Mouse (Mus musculus): Measurements from ENCODE around the gene Atf1. TPM values are rescaled to one million over a fixed set of nuclear protein-coding genes. Genes with fewer than 3 reads are reported as not detected.
"Not testable (repeated sequence)": the region's sequence is repeated elsewhere in the genome, so short reads cannot be mapped to it uniquely, and the experiment has no call there.

Atf1 gene
- total RNA-seq, 2 experiments from 2014 or later: 19.9 to 27.8 TPM

DNA sequence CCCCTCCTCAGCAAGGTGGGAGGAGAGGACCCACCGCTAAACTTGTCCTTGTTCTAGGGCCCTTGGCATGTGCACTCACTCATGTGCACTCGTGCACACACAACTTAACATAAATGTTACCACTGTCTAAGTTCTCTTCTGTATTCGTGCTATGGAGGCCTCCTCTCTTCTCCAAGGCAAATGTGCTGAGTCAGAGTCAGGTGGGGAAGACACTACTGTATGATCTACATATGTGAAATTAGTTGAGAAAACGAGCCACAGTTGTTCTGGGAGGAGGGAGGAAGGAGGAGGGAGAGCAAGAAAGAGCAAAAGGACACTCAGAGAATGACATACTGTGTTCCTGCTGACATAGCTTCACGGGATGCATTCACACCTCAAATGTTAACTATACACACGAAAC lies 72.9 kb downstream of the Atf1 start:
- no peak for DNase-seq (ENCODE audit: extremely low spot score in 1 of 2, low spot score in 2 of 2)
- no peak overlapping the region for H3K27ac ChIP-seq
- H3K4me3 ChIP-seq: no peak overlapping the region
- no peak for TF ChIP-seq CTCF (IDR thresholded peaks at IDR 0.05)
- intact Hi-C loops (cut with DNase I): loop anchor here (5.0 kb wide), 2 partner anchors 63 to 317 kb away; partner anchors contain the start of gene Dazap2

DNA sequence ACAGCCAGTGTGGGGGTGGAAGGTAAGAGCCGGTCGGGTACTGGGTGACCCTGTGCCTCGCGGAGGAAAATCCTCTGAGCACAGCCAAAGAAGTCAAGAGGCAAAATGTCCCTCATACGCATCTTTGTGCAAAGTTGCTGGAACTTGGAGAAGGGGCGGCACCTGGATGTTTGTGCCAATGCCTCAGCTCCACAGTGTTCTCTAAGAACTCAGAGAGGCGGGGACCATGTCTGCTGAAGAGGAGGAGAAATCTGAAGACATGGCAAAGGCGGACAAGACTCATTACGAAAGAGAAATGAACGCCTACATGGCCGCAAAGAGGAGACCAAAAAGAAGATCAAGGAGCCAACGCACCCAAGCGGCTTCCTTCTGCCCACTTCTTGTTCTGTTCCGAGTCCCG lies 73.9 kb downstream of the Atf1 start:
- H3K4me3 ChIP-seq: no peak overlapping the region
- no peak overlapping the region for H3K27ac ChIP-seq
- intact Hi-C loops (cut with DNase I): loop anchor here (5.0 kb wide), 2 partner anchors 64 to 316 kb away; partner anchors contain the start of gene Dazap2
- no peak for DNase-seq (ENCODE audit: extremely low spot score in 1 of 2, low spot score in 2 of 2)
- no peak for TF ChIP-seq CTCF (IDR thresholded peaks at IDR 0.05)

DNA sequence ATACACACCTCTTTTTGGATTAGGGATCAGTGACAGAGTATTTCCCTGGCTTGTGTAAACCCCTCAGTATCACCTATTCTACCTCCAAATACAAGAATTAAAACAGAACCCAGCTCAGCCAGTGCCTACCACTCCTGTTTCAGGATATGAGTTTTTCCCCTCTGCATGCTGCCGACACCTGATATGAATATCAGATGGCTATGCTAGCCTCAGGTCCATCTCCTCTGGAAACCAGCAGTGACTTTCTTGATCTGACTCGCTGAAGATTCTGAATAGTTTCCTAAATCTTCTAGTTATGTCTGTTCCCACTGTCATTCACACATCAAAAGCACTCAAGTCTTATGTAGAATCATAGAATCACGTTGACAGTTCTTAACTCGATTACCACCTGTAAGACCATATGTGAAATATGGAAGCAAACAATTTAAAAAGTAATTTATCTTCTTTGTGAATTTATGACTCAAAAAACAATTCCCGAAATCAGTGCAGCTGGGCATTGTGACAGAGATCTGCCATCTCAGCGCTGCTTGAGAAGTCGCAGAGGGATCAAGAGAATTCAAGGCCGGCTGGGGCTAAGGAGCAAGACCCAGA lies 75.9 kb downstream of the Atf1 start:
- peak overlapping the region; percentile 56 for H3K4me3 ChIP-seq
- intact Hi-C loops (cut with DNase I): loop anchor here (5.0 kb wide), 2 partner anchors 66 to 314 kb away; partner anchors contain the start of gene Dazap2
- no peak for TF ChIP-seq CTCF (IDR thresholded peaks at IDR 0.05)
- H3K27ac ChIP-seq: peak overlapping the region; percentile 98
- DNase-seq (ENCODE audit: extremely low spot score in 1 of 2, low spot score in 2 of 2): no peak

DNA sequence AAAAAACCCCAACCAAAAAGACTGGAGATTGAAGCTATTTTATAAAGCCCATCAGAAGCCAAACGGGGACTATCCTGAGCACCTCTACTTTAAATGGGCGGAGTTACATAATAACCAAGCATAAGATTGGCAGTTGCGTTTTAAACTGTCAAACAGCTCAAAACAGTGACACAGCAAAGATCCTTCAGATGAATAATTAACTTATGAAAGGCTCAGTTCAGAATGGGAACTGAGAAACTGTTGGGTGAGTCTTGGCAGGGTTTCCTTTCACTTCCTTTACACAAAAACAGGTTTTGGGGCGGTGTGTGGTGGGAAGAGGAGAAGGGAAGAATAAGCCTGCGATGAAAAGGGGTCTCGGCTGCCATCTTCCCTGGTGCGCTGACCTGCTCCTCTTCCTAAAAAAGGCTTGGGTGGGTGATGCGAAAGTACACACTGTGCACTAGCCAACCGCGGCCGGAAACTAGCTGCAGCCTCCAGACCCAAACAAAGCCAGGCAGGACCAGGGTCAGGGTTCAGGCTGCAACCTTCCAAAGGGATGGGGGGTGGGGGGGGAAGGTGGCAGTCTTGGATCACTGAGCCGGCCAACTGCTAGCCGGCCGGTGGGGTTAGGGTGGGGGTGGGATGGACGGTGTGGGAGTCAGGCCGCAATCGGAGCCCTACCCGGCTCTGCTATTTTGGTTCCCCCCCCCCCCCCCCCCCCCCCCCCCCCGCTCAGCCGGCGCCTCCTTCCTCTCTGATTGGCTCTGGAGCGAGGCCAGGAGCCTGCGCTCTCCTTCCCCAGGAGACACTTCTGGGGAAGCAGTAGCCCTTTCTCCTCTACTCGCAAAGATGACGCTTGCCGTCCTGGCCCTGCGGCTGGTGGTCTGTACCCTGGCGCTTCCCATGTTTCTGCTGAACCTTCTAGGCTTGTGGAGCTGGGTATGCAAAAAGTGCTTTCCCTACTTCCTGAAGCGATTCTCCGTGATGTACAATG lies 76.7 kb downstream of the Atf1 start, which contains the start of gene Mettl7a1:
Gene Mettl7a1, plus strand, starts transcription at position 122 of the 973 bp plus-strand sequence.
- TF ChIP-seq CTCF (IDR thresholded peaks at IDR 0.05): no peak
- peak within 1 kb of the TSS; percentile 98 for H3K27ac ChIP-seq
- DNase-seq (ENCODE audit: extremely low spot score in 1 of 2, low spot score in 2 of 2): peak; percentile 82 to 87
- intact Hi-C loops (cut with DNase I): loop anchor here (5.0 kb wide), 2 partner anchors 67 to 313 kb away; partner anchors contain the start of gene Dazap2
- peak within 1 kb of the TSS; percentile 60 for H3K4me3 ChIP-seq

DNA sequence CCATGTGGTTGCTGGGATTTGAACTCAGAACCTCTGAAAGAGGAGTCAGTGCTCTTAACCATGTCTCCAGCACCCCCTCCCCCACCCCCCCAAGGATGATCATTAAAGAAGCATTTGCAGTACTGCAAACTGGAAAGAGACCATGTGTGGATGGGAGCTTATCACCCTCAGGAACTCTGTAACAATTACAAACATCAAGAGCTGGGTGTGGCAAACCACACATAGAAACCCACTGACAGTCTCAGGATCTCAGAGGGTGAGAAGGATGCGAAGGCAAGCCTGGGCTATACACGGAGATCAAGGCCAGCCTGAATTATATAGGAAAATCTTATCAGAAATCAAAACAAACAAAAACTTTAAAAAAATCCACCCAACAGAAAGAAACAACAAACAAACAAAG lies 78.6 kb downstream of the Atf1 start:
- Histone ChIP-seq H3K4me3 (peak overlapping the region; percentile 60), H3K27ac (no peak overlapping the region)
- intact Hi-C loops (cut with DNase I): no loop called here
- no peak for DNase-seq (ENCODE audit: extremely low spot score in 1 of 2, low spot score in 2 of 2)
- no peak for TF ChIP-seq CTCF (IDR thresholded peaks at IDR 0.05)

DNA sequence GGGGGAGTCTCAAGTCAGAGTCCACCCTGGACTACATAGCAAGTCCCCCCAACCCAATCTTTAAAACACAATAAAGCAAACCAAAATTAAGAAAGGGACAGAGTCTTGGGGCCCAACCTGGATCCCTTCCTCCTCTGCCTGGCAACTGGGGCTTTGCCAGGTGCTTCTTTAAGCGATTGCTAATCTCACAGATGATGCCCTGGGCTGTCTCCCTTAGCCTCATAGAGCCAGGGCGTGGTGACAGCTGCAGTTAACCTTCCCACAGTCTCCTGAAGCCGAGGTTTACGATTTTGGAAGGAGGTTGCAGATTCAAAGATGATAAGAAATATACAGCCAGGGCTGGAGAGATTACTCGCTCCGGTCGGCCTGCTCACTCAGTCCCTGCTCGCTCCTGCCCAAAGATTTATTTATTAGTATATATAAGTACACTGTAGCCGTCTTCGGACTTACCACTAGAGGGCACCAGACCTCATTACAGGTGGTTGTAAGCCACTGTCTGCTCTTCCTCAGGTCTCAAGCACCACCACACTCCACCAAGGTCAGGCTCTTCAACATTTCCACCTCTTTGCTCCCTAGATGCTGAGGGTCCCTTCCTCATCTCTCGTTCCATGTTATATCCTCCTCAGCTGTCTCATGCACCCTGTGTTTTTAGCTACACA lies 79.9 kb downstream of the Atf1 start:
- intact Hi-C loops (cut with DNase I); H3K4me3 ChIP-seq; H3K27ac ChIP-seq; DNase-seq (ENCODE audit: extremely low spot score in 1 of 2, low spot score in 2 of 2): not testable (repeated sequence)
- TF ChIP-seq CTCF (IDR thresholded peaks at IDR 0.05): peak; percentile 50

Other genes with a start within 250 kb of the Atf1 start
- 10 to 100 TPM; 62.6 to 71.3 TPM for gene Dip2b, start 189.2 kb upstream of the Atf1 start, total RNA-seq (2021)
- not detected for gene Tmprss12, start 53.0 kb downstream of the Atf1 start, total RNA-seq (2021)
- gene Mettl7a1, start 76.3 kb downstream of the Atf1 start, total RNA-seq (2021): 10 to 100 TPM; 30.0 to 32.2 TPM
- gene Mettl7a3, start 107.1 kb downstream of the Atf1 start, total RNA-seq (2021): under 1 TPM in 1 of 2 experiments, not detected in 1; 0.66 TPM
- gene Methig1, start 125.3 kb downstream of the Atf1 start, total RNA-seq (2021): under 1 TPM in 1 of 2 experiments, not detected in 1; 0.68 TPM
- gene Mettl7a2, start 125.4 kb downstream of the Atf1 start, total RNA-seq (2021): under 1 TPM; 0.59 to 0.89 TPM
- not detected for gene Higd1c, start 136.7 kb downstream of the Atf1 start, total RNA-seq (2021)
- gene Gm5475, start 194.3 kb downstream of the Atf1 start, total RNA-seq (2021): not detected
- gene Slc11a2, start 197.3 kb downstream of the Atf1 start, total RNA-seq (2021): 10 to 100 TPM; 60.0 to 70.8 TPM
- 10 to 100 TPM; 59.6 to 62.1 TPM for gene Letmd1, start 241.2 kb downstream of the Atf1 start, total RNA-seq (2021)

Measured in left cerebral cortex, adult 2 months (tissue).